Mouse (Mus musculus) Patski (cell line): ENCODE data around the gene Gemin5. TPM values are rescaled to one million over a fixed set of nuclear protein-coding genes. Genes with fewer than 3 reads are reported as not detected.
"Not testable (repeated sequence)": the region's sequence is repeated elsewhere in the genome, so short reads cannot be mapped to it uniquely, and the experiment has no call there.

Experiments used
- ATAC-seq: fragments of 100-300 bp; one replicate; pipeline ENCODE4 v1.8.0; 2021
- CTCF ChIA-PET: fragments of 350-600 bp; sonication (Branson Sonifier 250); formaldehyde crosslinking; loops from one replicate; lab custom pipeline; 2022; ENCODE audit warnings: inconsistent platforms; lab: Charles Lee
- POLR2A ChIA-PET: fragments of 350-600 bp; sonication (Branson Sonifier 250); formaldehyde crosslinking; loops from one replicate; lab custom pipeline; 2022; ENCODE audit warnings: antibody characterized with exemption, inconsistent platforms; lab: Charles Lee
- DNase-seq: peaks from one replicate; pipeline ENCODE4 v3.0.0-alpha.2; 2011; ENCODE audit warnings: low read depth, low spot score
- H3K27me3 ChIP-seq: fragments of 371-371 bp; one replicate; pipeline ENCODE4 v1.5.1; 2021
- CTCF ChIP-seq: fragments of 100-300 bp; IDR thresholded peaks from one replicate; pipeline ENCODE4 v1.5.1; 2021
- in situ Hi-C: fragments of 300-500 bp; cut with MboI; formaldehyde crosslinking; loops from 3 replicates; pipeline ENCODE4 v1.11.1; 2018; ENCODE audit warnings: low pct_unique_long_range_greater_than_20kb, mixed read lengths
- polyA plus RNA-seq: library from polyadenylated mRNA; unstranded; gene quantifications from one replicate; pipeline ENCODE4 v1.2.3, GENCODE M21; 2021

Gemin5 gene
- polyA plus RNA-seq, 1 experiment from 2014 or later, result 23.7 TPM

- ATAC-seq (no peak), DNase-seq (no peak)
- no peaks in the 10 kb centered on the region for H3K27me3 ChIP-seq
- CTCF ChIA-PET, result interaction anchor here (0.7 to 1.2 kb wide), 3 partner anchors 9 to 22 kb away, joined by 3 to 4 read pairs (median 3); no protein-coding TSS in a partner anchor
- TF ChIP-seq CTCF, result no peak
- in situ Hi-C loops, result no loop called here
- POLR2A ChIA-PET, result interaction anchor here (1.3 kb wide), 1 partner anchor 10 kb away, joined by 3 read pairs; no protein-coding TSS in a partner anchor
Measured at GRCm38 (mm10) chr11:58201052-58201451, 32.7 kb upstream of the Gemin5 start.

GRCm38 (mm10) chr11:58200226-58200625 is 31.9 kb upstream of the Gemin5 start:
- ChIA-PET POLR2A (no interaction called here), CTCF (no interaction called here)
- in situ Hi-C loops, result no loop called here
- DNase-seq, result no peak
- TF ChIP-seq CTCF, result no peak
- no peaks in the 10 kb centered on the region for H3K27me3 ChIP-seq
- no peak for ATAC-seq

GRCm38 (mm10) chr11:58199229-58200037 is 31.1 kb upstream of the Gemin5 start, which contains the start of the genes Igtp and Irgm2:
TSS of gene Igtp (plus strand) at chr11:58199556.
TSS of gene Irgm2 (plus strand) at chr11:58199618.
- POLR2A ChIA-PET, H3K27me3 ChIP-seq, CTCF ChIA-PET, DNase-seq, in situ Hi-C loops: not testable (repeated sequence)
- ATAC-seq, result peak; percentile 51

GRCm38 (mm10) chr11:58198663-58199062 is 30.3 kb upstream of the Gemin5 start:
- no peak for ATAC-seq
- no peaks in the 10 kb centered on the region for H3K27me3 ChIP-seq
- POLR2A ChIA-PET, result interaction anchor here (0.7 kb wide), 1 partner anchor 13 kb away, joined by 7 read pairs; no protein-coding TSS in a partner anchor
- in situ Hi-C loops, result no loop called here
- DNase-seq, result no peak
- no peak for TF ChIP-seq CTCF
- CTCF ChIA-PET, result no interaction called here

GRCm38 (mm10) chr11:58193860-58194520 is 25.7 kb upstream of the Gemin5 start:
- POLR2A ChIA-PET, result no interaction called here
- in situ Hi-C loops, result no loop called here
- peak; percentile 82 for ATAC-seq

GRCm38 (mm10) chr11:58193326-58193725 is 25.0 kb upstream of the Gemin5 start:
- DNase-seq (no peak), ATAC-seq (no peak)
- ChIA-PET POLR2A (no interaction called here), CTCF (no interaction called here)
- H3K27me3 ChIP-seq, result no peaks in the 10 kb centered on the region
- in situ Hi-C loops, result no loop called here
- TF ChIP-seq CTCF, result no peak

More at GRCm38 (mm10) chr11:58193860-58194520, 25.7 kb upstream of the Gemin5 start:
- H3K27me3 ChIP-seq, result no peaks in the 10 kb centered on the region
- no peak for TF ChIP-seq CTCF
- CTCF ChIA-PET, result interaction anchor here (1.4 kb wide), 1 partner anchor 32 kb away, joined by 3 read pairs; no protein-coding TSS in a partner anchor
- DNase-seq, result peak; percentile 31

GRCm38 (mm10) chr11:58189675-58190074 is 21.3 kb upstream of the Gemin5 start:
- in situ Hi-C loops, result loop anchor here (5.0 kb wide), 1 partner anchor 33 kb away; no protein-coding TSS in a partner anchor
- TF ChIP-seq CTCF, result no peak
- DNase-seq, result no peak
- ChIA-PET POLR2A (no interaction called here), CTCF (no interaction called here)
- H3K27me3 ChIP-seq, result no peaks in the 10 kb centered on the region
- ATAC-seq, result no peak

GRCm38 (mm10) chr11:58183579-58183978 is 15.2 kb upstream of the Gemin5 start:
- DNase-seq (no peak), ATAC-seq (no peak)
- in situ Hi-C loops, result no loop called here
- no peaks in the 10 kb centered on the region for H3K27me3 ChIP-seq
- no peak for TF ChIP-seq CTCF
- CTCF ChIA-PET, result interaction anchor here (2.1 kb wide), 1 partner anchor 42 kb away, joined by 7 read pairs; no protein-coding TSS in a partner anchor
- POLR2A ChIA-PET, result no interaction called here

- ATAC-seq, result no peak
- TF ChIP-seq CTCF, result no peak
- ChIA-PET POLR2A (no interaction called here), CTCF (no interaction called here)
- in situ Hi-C loops, result no loop called here
- DNase-seq, result no peak
- no peaks in the 10 kb centered on the region for H3K27me3 ChIP-seq
Measured at GRCm38 (mm10) chr11:58180756-58181155, 12.4 kb upstream of the Gemin5 start.

GRCm38 (mm10) chr11:58179986-58180385 is 11.6 kb upstream of the Gemin5 start:
- POLR2A ChIA-PET, in situ Hi-C loops, H3K27me3 ChIP-seq, DNase-seq, ATAC-seq: not testable (repeated sequence)
- CTCF ChIA-PET, result interaction anchor here (1.2 to 1.6 kb wide), 2 partner anchors 21 to 64 kb away, joined by 3 to 4 read pairs; no protein-coding TSS in a partner anchor
- TF ChIP-seq CTCF, result peak; percentile 40
